ENCODE assay signal across 9 mouse cellular contexts in the genomic region with DNA sequence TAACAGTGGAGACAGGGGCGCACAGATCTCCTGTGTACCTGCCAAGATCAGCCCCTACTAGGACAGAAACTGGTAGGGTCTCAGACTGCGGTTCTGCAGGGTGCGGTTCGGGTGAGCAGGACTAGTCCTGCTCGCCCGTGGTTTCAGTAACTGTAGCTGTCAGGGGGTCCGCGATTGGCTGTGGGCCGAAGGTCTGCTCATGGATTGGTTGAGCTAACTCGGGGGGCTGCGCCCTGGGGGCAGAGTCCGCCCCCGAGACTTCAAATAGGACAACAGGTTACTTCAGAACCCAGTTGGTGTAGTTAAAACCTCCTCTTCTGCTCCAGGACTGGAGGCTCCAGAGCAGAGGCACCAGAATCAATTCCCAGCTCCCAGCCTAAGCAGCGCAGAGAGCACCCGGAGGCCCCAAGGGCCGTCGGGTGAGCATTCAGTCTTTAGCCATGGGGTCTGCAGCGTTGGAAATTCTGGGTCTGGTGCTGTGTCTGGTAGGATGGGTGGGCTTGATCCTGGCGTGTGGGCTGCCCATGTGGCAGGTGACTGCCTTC. TPM values are rescaled to one million over a fixed set of nuclear protein-coding genes. Genes with fewer than 3 reads are reported as not detected.
DNase-seq lines count a peak whose midpoint lies in the region; ATAC-seq and TF ChIP-seq lines count a peak whose summit lies in the region.
"Had no signal": no experiment of that assay in that cellular context is flagged by ENCODE, and none has a peak within 500 bp of the region (broad histone marks: within the 10 kb centered on the region; RNA-seq: fewer than 3 reads in every experiment).

A gene (plus strand): TSS at position 292 of the 545 bp plus-strand sequence.

- TF ChIP-seq CTCF in heart, postnatal 0 days (IDR thresholded peaks at IDR 0.05; ENCODE audit: low read depth) = no peak
- no peak for TF ChIP-seq CTCF in lung, postnatal 0 days (IDR thresholded peaks at IDR 0.05)

- peak within 1 kb of the TSS; percentile 65 for H3K4me2 ChIP-seq in embryonic facial prominence, embryonic 14.5 days (ENCODE audit: low read depth, low read length)
- peak within 1 kb of the TSS; percentile 65 for H3K4me2 ChIP-seq in heart, postnatal 0 days (ENCODE audit: low read depth, low read length)
- peak within 1 kb of the TSS; percentile 61 for H3K4me2 ChIP-seq in lung, postnatal 0 days (replicated peaks; ENCODE audit: low read depth, low read length)

- peaks cover 69% of the 10 kb centered on the region for H3K27me3 ChIP-seq in megakaryocyte, embryonic 14.5 days (replicated peaks)
- peaks cover 46% of the 10 kb centered on the region for H3K27me3 ChIP-seq in embryonic facial prominence, embryonic 14.5 days (replicated peaks; ENCODE audit: control insufficient read depth, insufficient read depth, low read length)
- peaks cover 34% of the 10 kb centered on the region for H3K27me3 ChIP-seq in heart, postnatal 0 days (ENCODE audit: control insufficient read depth, insufficient read depth, low read length)
- 0 out of 2 replicates have a peak, but pooled peaks cover 14% of the 10 kb centered on the region for H3K27me3 ChIP-seq in lung, postnatal 0 days (replicated peaks; ENCODE audit: insufficient read depth, low read length)

- peaks cover 8% of the 10 kb centered on the region for H3K9me3 ChIP-seq in megakaryocyte, embryonic 14.5 days
- H3K9me3 ChIP-seq in embryonic facial prominence, embryonic 14.5 days (ENCODE audit: control insufficient read depth, low read length) = no peaks in the 10 kb centered on the region
- H3K9me3 ChIP-seq in heart, postnatal 0 days (replicated peaks; ENCODE audit: control insufficient read depth, low read length) = no peaks in the 10 kb centered on the region
- H3K9me3 ChIP-seq in lung, postnatal 0 days (ENCODE audit: low read length) = no peaks in the 10 kb centered on the region

- peaks cover 34% of the 10 kb centered on the region for H3K4me1 ChIP-seq in megakaryocyte, embryonic 14.5 days
- peaks cover 6% of the 10 kb centered on the region; the same call in 1 of the 2 replicates for H3K4me1 ChIP-seq in embryonic facial prominence, embryonic 14.5 days (ENCODE audit: control insufficient read depth, insufficient read depth, low read length)
- no peaks in the 10 kb centered on the region for H3K4me1 ChIP-seq in heart, postnatal 0 days (ENCODE audit: control insufficient read depth, insufficient read depth)
- H3K4me1 ChIP-seq in lung, postnatal 0 days (ENCODE audit: insufficient read depth, low read depth, low read length) = no peaks in the 10 kb centered on the region

- no peak for ATAC-seq in megakaryocyte, adult 5-6 weeks (ENCODE audit: poor library complexity, severe bottlenecking)
- ATAC-seq in embryonic facial prominence, embryonic 14.5 days (ENCODE audit: low read depth) = 0 out of 2 replicates have a peak, but pooled peaks have one; percentile 67
- ATAC-seq in heart, postnatal 0 days (ENCODE audit: insufficient read depth, low read depth) = peak; percentile 75
- peak; percentile 86 for ATAC-seq in lung, postnatal 0 days
- ATAC-seq: Patski had no signal

- H3K36me3 ChIP-seq in megakaryocyte, embryonic 14.5 days (replicated peaks; ENCODE audit: low read length) = peaks cover 27% of the 10 kb centered on the region
- H3K36me3 ChIP-seq in embryonic facial prominence, embryonic 14.5 days (ENCODE audit: control insufficient read depth, insufficient read depth, low read length) = peaks cover 6% of the 10 kb centered on the region; the same call in 1 of the 2 replicates
- no peaks in the 10 kb centered on the region for H3K36me3 ChIP-seq in heart, postnatal 0 days (replicated peaks; ENCODE audit: control insufficient read depth, insufficient read depth, low read length)
- H3K36me3 ChIP-seq in lung, postnatal 0 days (ENCODE audit: insufficient read depth, low read length) = no peaks in the 10 kb centered on the region

- WGBS in embryonic facial prominence, embryonic 14.5 days = 5% methylated on average over 19 of the region's 19 CpGs
- WGBS in heart, postnatal 0 days = 11% methylated on average over 19 of the region's 19 CpGs
- 17% methylated on average over 19 of the region's 19 CpGs for WGBS in lung, postnatal 0 days

- peak; percentile 46 for DNase-seq in embryonic facial prominence, embryonic 14.5 days (ENCODE audit: low spot score)
- DNase-seq in heart, postnatal 0 days (ENCODE audit: low spot score) = peak; percentile 15
- no peak for DNase-seq in layer of hippocampus, postnatal 10 days (ENCODE audit: low spot score in 2 of 2)
- DNase-seq in lung, postnatal 0 days (ENCODE audit: low spot score) = peak; percentile 75
- DNase-seq in testis, postnatal 14 days (ENCODE audit: low spot score) = peak; percentile 40
- no peak for DNase-seq in ovary, adult 18-20 months (ENCODE audit: low spot score)

- peak within 1 kb of the TSS; percentile 54 for H3K9ac ChIP-seq in embryonic facial prominence, embryonic 14.5 days (ENCODE audit: low read depth, low read length)
- peak within 1 kb of the TSS; percentile 58 for H3K9ac ChIP-seq in heart, postnatal 0 days (replicated peaks; ENCODE audit: low read depth, low read length)
- H3K9ac ChIP-seq in lung, postnatal 0 days (replicated peaks; ENCODE audit: low read depth) = peak within 1 kb of the TSS; percentile 73

- peak within 1 kb of the TSS; percentile 35; the same call in 1 of the 2 replicates for H3K27ac ChIP-seq in embryonic facial prominence, embryonic 14.5 days (replicated peaks; ENCODE audit: low read depth, low read length)
- H3K27ac ChIP-seq in heart, postnatal 0 days (ENCODE audit: low read depth) = peak within 1 kb of the TSS; percentile 81
- H3K27ac ChIP-seq in lung, postnatal 0 days (ENCODE audit: low read length) = peak within 1 kb of the TSS; percentile 90

- no peak for TF ChIP-seq EP300 in heart, postnatal 0 days (IDR thresholded peaks at IDR 0.05; ENCODE audit: low read depth)
- no peak; the same call in 1 of the 2 replicates for TF ChIP-seq EP300 in lung, postnatal 0 days (IDR thresholded peaks at IDR 0.05)

- H3K4me3 ChIP-seq in megakaryocyte, embryonic 14.5 days (replicated peaks) = peak within 1 kb of the TSS; percentile 87
- peak within 1 kb of the TSS; percentile 44 for H3K4me3 ChIP-seq in embryonic facial prominence, embryonic 14.5 days (ENCODE audit: low read depth, low read length)
- peak within 1 kb of the TSS; percentile 54 for H3K4me3 ChIP-seq in heart, postnatal 0 days (ENCODE audit: low read depth, low read length)
- H3K4me3 ChIP-seq in lung, postnatal 0 days (ENCODE audit: low read depth, low read length) = peak within 1 kb of the TSS; percentile 53

RNA-seq across cellular contexts. Expression of the gene that starts here (rescaled TPM):
- not detected in 2 replicates for polyA plus RNA-seq in megakaryocyte, embryonic 14.5 days (2012; ENCODE audit: insufficient read depth, low replicate concordance)
- not detected in 2 replicates for total RNA-seq in megakaryocyte, adult 5-6 weeks (2015)
- total RNA-seq in megakaryocyte, adult 5-6 weeks (2017) = not detected in 2 replicates
- 35.4 and 39.5 TPM in 2 replicates for polyA plus RNA-seq in embryonic facial prominence, embryonic 14.5 days (2014; fragmentation: Nextera tagmentation; extraction: Ambion mirVana)
- total RNA-seq in heart, postnatal 0 days (2014; rRNA removed; ENCODE audit: low replicate concordance) = 89.6 and 108 TPM in 2 replicates
- polyA plus RNA-seq in heart, postnatal 0 days (2015; fragmentation: Nextera tagmentation; extraction: Ambion mirVana) = 44.8 and 54.2 TPM in 2 replicates
- total RNA-seq in layer of hippocampus, postnatal 10 days (2021) = 10 to 100 TPM; 89.4 to 99.1 TPM
- polyA plus RNA-seq in lung, postnatal 0 days (2015; fragmentation: Nextera tagmentation; extraction: Ambion mirVana) = 400 and 432 TPM in 2 replicates
- polyA plus RNA-seq: Patski had no signal

Comparison
In these comparisons a context has a peak if more than half of its experiments do, and no peak if none do; other contexts are left out.
1. RNA of the gene that starts here (total RNA-seq): 89.6 to 108 TPM in heart, postnatal 0 days and 89.4 to 99.1 TPM in layer of hippocampus, postnatal 10 days; not detected in megakaryocyte, adult 5-6 weeks; every median in the first group is over 10 times any median in the second.
2. RNA of the gene that starts here (polyA plus RNA-seq): 400 to 432 TPM in lung, postnatal 0 days, 44.8 to 54.2 TPM in heart, postnatal 0 days and 35.4 to 39.5 TPM in embryonic facial prominence, embryonic 14.5 days; not detected in megakaryocyte, embryonic 14.5 days; every median in the first group is over 10 times any median in the second.
3. DNase-seq: peak in embryonic facial prominence, embryonic 14.5 days (single experiment), heart, postnatal 0 days (single experiment), lung, postnatal 0 days (single experiment) and testis, postnatal 14 days (single experiment); none in layer of hippocampus, postnatal 10 days (0 of 2) and ovary, adult 18-20 months (single experiment).
4. H3K27ac ChIP-seq: peak in every context shown above with its lines; median percentile 90 in lung, postnatal 0 days; 81 in heart, postnatal 0 days; 35 in embryonic facial prominence, embryonic 14.5 days.
5. Peak in every context shown above with its lines, with median percentiles within 50 percentile points of each other: H3K4me3 ChIP-seq, H3K4me2 ChIP-seq and H3K9ac ChIP-seq.